Mouse (Mus musculus) kidney, postnatal 25 days (tissue): ENCODE results near the gene 2310039H08Rik.

Experiments used
- DNase-seq, 2 experiments: peaks; one replicate each; pipeline ENCODE4 v3.0.0; 2021; ENCODE audit warnings: mixed read lengths in 2 of 2

2310039H08Rik gene

GRCm38 (mm10) chr17:46810672-46811071 lies 38.2 kb downstream of the 2310039H08Rik start:
- DNase-seq, result no peak

- DNase-seq, result no peak
Observed at GRCm38 (mm10) chr17:46812442-46812841, 40.0 kb downstream of the 2310039H08Rik start.

GRCm38 (mm10) chr17:46813637-46814036 lies 41.2 kb downstream of the 2310039H08Rik start:
- DNase-seq, result no peak

GRCm38 (mm10) chr17:46814497-46814896 lies 42.1 kb downstream of the 2310039H08Rik start:
- DNase-seq, result no peak

GRCm38 (mm10) chr17:46816306-46816705 lies 43.9 kb downstream of the 2310039H08Rik start:
- DNase-seq, result no peak

GRCm38 (mm10) chr17:46817734-46818158 lies 45.3 kb downstream of the 2310039H08Rik start:
- no peak for DNase-seq

- DNase-seq, result no peak
Observed at GRCm38 (mm10) chr17:46820628-46821027, 48.2 kb downstream of the 2310039H08Rik start.
